Mouse (Mus musculus): ENCODE data around the gene Kdm3a. TPM values are rescaled to one million over a fixed set of nuclear protein-coding genes. Genes with fewer than 3 reads are reported as not detected.
A peak's percentile ranks its signal among the peaks of the same experiment; 100 is the strongest.

The Kdm3a gene
- polyA plus RNA-seq, 1 experiment from 2014 or later = 33.4 TPM

- Histone ChIP-seq H3K27ac (replicated peaks in 1 of 2; ENCODE audit: control insufficient read depth in 1 of 2, insufficient read depth in 1 of 2, low read depth in 2 of 2, low read length in 2 of 2) (no peak overlapping the region), H3K9ac (ENCODE audit: low read length) (no peak overlapping the region), H3K4me1 (ENCODE audit: control insufficient read depth in 2 of 2, insufficient read depth in 2 of 2, low read length in 2 of 2) (no peaks in the 10 kb centered on the region), H3K9me3 (ENCODE audit: control insufficient read depth, low read length) (no peaks in the 10 kb centered on the region), H3K4me2 (ENCODE audit: low read length) (no peak overlapping the region), H3K36me3 (ENCODE audit: control insufficient read depth, insufficient read depth, low read length) (peaks cover 68% of the 10 kb centered on the region), H3K4me3 (ENCODE audit: control insufficient read depth in 1 of 2, insufficient read depth in 1 of 2, low read depth in 1 of 2, low read length in 2 of 2) (no peak overlapping the region), H3K27me3 (ENCODE audit: control insufficient read depth, insufficient read depth, low read length) (no peaks in the 10 kb centered on the region)
- no peak for ATAC-seq (ENCODE audit: insufficient number of reproducible peaks, insufficient read depth, low FRiP score, low read depth)
- whole genome bisulfite sequencing = 78% methylated on average over 4 of the region's 4 CpGs
These were observed 49.6 kb downstream of the Kdm3a start for GRCm38 (mm10) chr6:71583198-71583597.

- Histone ChIP-seq H3K27ac (replicated peaks in 1 of 2; ENCODE audit: control insufficient read depth in 1 of 2, insufficient read depth in 1 of 2, low read depth in 2 of 2, low read length in 2 of 2) (no peak overlapping the region), H3K36me3 (ENCODE audit: control insufficient read depth, insufficient read depth, low read length) (peaks cover 56% of the 10 kb centered on the region), H3K4me2 (ENCODE audit: low read length) (no peak overlapping the region), H3K9me3 (ENCODE audit: control insufficient read depth, low read length) (no peaks in the 10 kb centered on the region), H3K27me3 (ENCODE audit: control insufficient read depth, insufficient read depth, low read length) (no peaks in the 10 kb centered on the region), H3K9ac (ENCODE audit: low read length) (no peak overlapping the region), H3K4me1 (ENCODE audit: control insufficient read depth in 2 of 2, insufficient read depth in 2 of 2, low read length in 2 of 2) (no peaks in the 10 kb centered on the region), H3K4me3 (ENCODE audit: control insufficient read depth in 1 of 2, insufficient read depth in 1 of 2, low read depth in 1 of 2, low read length in 2 of 2) (no peak overlapping the region)
- ATAC-seq (ENCODE audit: insufficient number of reproducible peaks, insufficient read depth, low FRiP score, low read depth) = no peak
- WGBS = 94% methylated on average over 11 of the region's 11 CpGs
These were observed 53.3 kb downstream of the Kdm3a start for GRCm38 (mm10) chr6:71579478-71579877.

- no peaks in the 10 kb centered on the region for H3K9me3 ChIP-seq (ENCODE audit: control insufficient read depth, low read length)
- H3K4me2 ChIP-seq (ENCODE audit: low read length) = no peak overlapping the region
- WGBS = 87% methylated on average over 1 of the region's 1 CpGs
- peaks cover 63% of the 10 kb centered on the region for H3K36me3 ChIP-seq (ENCODE audit: control insufficient read depth, insufficient read depth, low read length)
- H3K27ac ChIP-seq (replicated peaks in 1 of 2; ENCODE audit: control insufficient read depth in 1 of 2, insufficient read depth in 1 of 2, low read depth in 2 of 2, low read length in 2 of 2) = no peak overlapping the region
- H3K9ac ChIP-seq (ENCODE audit: low read length) = no peak overlapping the region
- no peak for ATAC-seq (ENCODE audit: insufficient number of reproducible peaks, insufficient read depth, low FRiP score, low read depth)
- H3K27me3 ChIP-seq (ENCODE audit: control insufficient read depth, insufficient read depth, low read length) = no peaks in the 10 kb centered on the region
- H3K4me3 ChIP-seq (ENCODE audit: control insufficient read depth in 1 of 2, insufficient read depth in 1 of 2, low read depth in 1 of 2, low read length in 2 of 2) = no peak overlapping the region
- no peaks in the 10 kb centered on the region for H3K4me1 ChIP-seq (ENCODE audit: control insufficient read depth in 2 of 2, insufficient read depth in 2 of 2, low read length in 2 of 2)
These were observed 57.4 kb downstream of the Kdm3a start for GRCm38 (mm10) chr6:71575359-71575758.

GRCm38 (mm10) chr6:71569025-71569424, 63.8 kb downstream of the Kdm3a start:
- peak overlapping the region in 1 of 2 experiments; percentile 39; a peak in 1 of 4 replicates for H3K27ac ChIP-seq (replicated peaks in 1 of 2; ENCODE audit: control insufficient read depth in 1 of 2, insufficient read depth in 1 of 2, low read depth in 2 of 2, low read length in 2 of 2)
- ATAC-seq (ENCODE audit: insufficient number of reproducible peaks, insufficient read depth, low FRiP score, low read depth) = no peak
- H3K27me3 ChIP-seq (ENCODE audit: control insufficient read depth, insufficient read depth, low read length) = no peaks in the 10 kb centered on the region
- H3K9me3 ChIP-seq (ENCODE audit: control insufficient read depth, low read length) = no peaks in the 10 kb centered on the region
- 51% methylated on average over 2 of the region's 2 CpGs for WGBS
- H3K36me3 ChIP-seq (ENCODE audit: control insufficient read depth, insufficient read depth, low read length) = peaks cover 44% of the 10 kb centered on the region
- H3K4me1 ChIP-seq (ENCODE audit: control insufficient read depth in 2 of 2, insufficient read depth in 2 of 2, low read length in 2 of 2) = no peaks in the 10 kb centered on the region; a peak in 1 of 4 replicates
- H3K9ac ChIP-seq (ENCODE audit: low read length) = no peak overlapping the region
- no peak overlapping the region for H3K4me2 ChIP-seq (ENCODE audit: low read length)
- no peak overlapping the region for H3K4me3 ChIP-seq (ENCODE audit: control insufficient read depth in 1 of 2, insufficient read depth in 1 of 2, low read depth in 1 of 2, low read length in 2 of 2)

- ATAC-seq (ENCODE audit: insufficient number of reproducible peaks, insufficient read depth, low FRiP score, low read depth) = no peak
- WGBS = 68% methylated on average over 3 of the region's 3 CpGs
These were observed 64.2 kb downstream of the Kdm3a start for GRCm38 (mm10) chr6:71568616-71569015.

GRCm38 (mm10) chr6:71556826-71557225, 76.0 kb downstream of the Kdm3a start:
- Histone ChIP-seq H3K4me1 (ENCODE audit: control insufficient read depth in 2 of 2, insufficient read depth in 2 of 2, low read length in 2 of 2) (no peaks in the 10 kb centered on the region; a peak in 1 of 4 replicates), H3K4me3 (ENCODE audit: control insufficient read depth in 1 of 2, insufficient read depth in 1 of 2, low read depth in 1 of 2, low read length in 2 of 2) (no peak overlapping the region), H3K9ac (ENCODE audit: low read length) (no peak overlapping the region), H3K9me3 (ENCODE audit: control insufficient read depth, low read length) (0 out of 2 replicates have a peak, but pooled peaks cover 5% of the 10 kb centered on the region), H3K4me2 (ENCODE audit: low read length) (no peak overlapping the region), H3K27ac (replicated peaks in 1 of 2; ENCODE audit: control insufficient read depth in 1 of 2, insufficient read depth in 1 of 2, low read depth in 2 of 2, low read length in 2 of 2) (no peak overlapping the region), H3K36me3 (ENCODE audit: control insufficient read depth, insufficient read depth, low read length) (peaks cover 23% of the 10 kb centered on the region), H3K27me3 (ENCODE audit: control insufficient read depth, insufficient read depth, low read length) (no peaks in the 10 kb centered on the region)
- ATAC-seq (ENCODE audit: insufficient number of reproducible peaks, insufficient read depth, low FRiP score, low read depth) = no peak
- 100% methylated on average over 2 of the region's 2 CpGs for WGBS

More at GRCm38 (mm10) chr6:71568616-71569015, 64.2 kb downstream of the Kdm3a start:
- Histone ChIP-seq H3K36me3 (ENCODE audit: control insufficient read depth, insufficient read depth, low read length) (peaks cover 40% of the 10 kb centered on the region), H3K4me1 (ENCODE audit: control insufficient read depth in 2 of 2, insufficient read depth in 2 of 2, low read length in 2 of 2) (no peaks in the 10 kb centered on the region; a peak in 1 of 4 replicates), H3K27me3 (ENCODE audit: control insufficient read depth, insufficient read depth, low read length) (no peaks in the 10 kb centered on the region), H3K9ac (ENCODE audit: low read length) (no peak overlapping the region), H3K4me2 (ENCODE audit: low read length) (no peak overlapping the region), H3K4me3 (ENCODE audit: control insufficient read depth in 1 of 2, insufficient read depth in 1 of 2, low read depth in 1 of 2, low read length in 2 of 2) (no peak overlapping the region), H3K9me3 (ENCODE audit: control insufficient read depth, low read length) (no peaks in the 10 kb centered on the region), H3K27ac (replicated peaks in 1 of 2; ENCODE audit: control insufficient read depth in 1 of 2, insufficient read depth in 1 of 2, low read depth in 2 of 2, low read length in 2 of 2) (peak overlapping the region in 1 of 2 experiments; percentile 39; a peak in 1 of 4 replicates)

- Histone ChIP-seq H3K4me2 (ENCODE audit: low read length) (no peak overlapping the region), H3K9ac (ENCODE audit: low read length) (no peak overlapping the region), H3K4me1 (ENCODE audit: control insufficient read depth in 2 of 2, insufficient read depth in 2 of 2, low read length in 2 of 2) (no peaks in the 10 kb centered on the region; a peak in 1 of 4 replicates), H3K36me3 (ENCODE audit: control insufficient read depth, insufficient read depth, low read length) (peaks cover 11% of the 10 kb centered on the region), H3K9me3 (ENCODE audit: control insufficient read depth, low read length) (0 out of 2 replicates have a peak, but pooled peaks cover 5% of the 10 kb centered on the region), H3K27ac (replicated peaks in 1 of 2; ENCODE audit: control insufficient read depth in 1 of 2, insufficient read depth in 1 of 2, low read depth in 2 of 2, low read length in 2 of 2) (peak overlapping the region; percentile 16 to 64; a peak in 2 of 4 replicates), H3K27me3 (ENCODE audit: control insufficient read depth, insufficient read depth, low read length) (no peaks in the 10 kb centered on the region), H3K4me3 (ENCODE audit: control insufficient read depth in 1 of 2, insufficient read depth in 1 of 2, low read depth in 1 of 2, low read length in 2 of 2) (no peak overlapping the region)
- ATAC-seq (ENCODE audit: insufficient number of reproducible peaks, insufficient read depth, low FRiP score, low read depth) = no peak
- WGBS = 37% methylated on average over 2 of the region's 2 CpGs
These were observed 77.3 kb downstream of the Kdm3a start for GRCm38 (mm10) chr6:71555507-71555951.
